Mouse (Mus musculus): Measurements from ENCODE around the gene 2010111I01Rik. TPM values are rescaled to one million over a fixed set of nuclear protein-coding genes. Genes with fewer than 3 reads are reported as not detected.

2010111I01Rik gene
- total and polyA plus RNA-seq, 3 experiments: 13.3 to 19.8 (median 14.4) TPM

GRCm38 (mm10) chr13:63032304-63032830, 67.7 kb downstream of the 2010111I01Rik start:
- H3K4me2 ChIP-seq (ENCODE audit: insufficient read depth, low read depth, poor library complexity, severe bottlenecking): no peak overlapping the region
- H3K9me3 ChIP-seq (replicated peaks; ENCODE audit: low read length): no peaks in the 10 kb centered on the region
- in situ Hi-C loops (cut with MboI; ENCODE audit: low pct_ligation_motif_present, low pct_unique_long_range_greater_than_20kb, low sequenced_read_pairs) (no loop called here), dilution Hi-C loops (cut with MboI; ENCODE audit: extremely low pct_ligation_motif_present, extremely low pct_unique_long_range_greater_than_20kb, low sequenced_read_pairs) (no loop called here)
- no peaks in the 10 kb centered on the region for H3K4me1 ChIP-seq (ENCODE audit: control insufficient read depth in 1 of 2, insufficient read depth in 2 of 2)
- no peak overlapping the region for H3K4me3 ChIP-seq (replicated peaks in 1 of 3; ENCODE audit: low read depth in 2 of 3, low read length in 2 of 3, poor library complexity in 1 of 3)
- H3K27ac ChIP-seq (ENCODE audit: insufficient read depth, low read depth): no peak overlapping the region
- no peaks in the 10 kb centered on the region for H3K27me3 ChIP-seq (replicated peaks)
- H3K36me3 ChIP-seq (replicated peaks in 1 of 2; ENCODE audit: control insufficient read depth in 1 of 2, insufficient read depth in 1 of 2, low read length in 1 of 2): no peaks in the 10 kb centered on the region
- H3K9ac ChIP-seq (ENCODE audit: insufficient read depth, low read depth): no peak overlapping the region
- TF ChIP-seq ZKSCAN1 (IDR thresholded peaks at IDR 0.05; ENCODE audit: borderline replicate concordance, low read depth, low read length) (no peak), NRF1 (IDR thresholded peaks at IDR 0.05; ENCODE audit: low read depth, low read length) (no peak), E2F4 (IDR thresholded peaks at IDR 0.05; ENCODE audit: insufficient replicate concordance, low read depth, low read length) (no peak), GABPA (IDR thresholded peaks at IDR 0.05; ENCODE audit: insufficient replicate concordance, low read depth, low read length) (no peak), EP300 (IDR thresholded peaks at IDR 0.05; ENCODE audit: low read length) (no peak), UBTF (IDR thresholded peaks at IDR 0.05; ENCODE audit: low read depth, low read length) (no peak), CHD2 (IDR thresholded peaks at IDR 0.05; ENCODE audit: low read length) (no peak), JUN (IDR thresholded peaks at IDR 0.05; ENCODE audit: insufficient read depth, low read depth, low read length) (no peak), SMC3 (IDR thresholded peaks at IDR 0.05; ENCODE audit: low read depth, low read length) (no peak), HCFC1 (IDR thresholded peaks at IDR 0.05; ENCODE audit: low read depth, low read length) (no peak), CTCF (conservative IDR thresholded peaks at IDR 0.05 in 1 of 2, IDR thresholded peaks at IDR 0.05 in 1 of 2; ENCODE audit: low read depth in 2 of 2, low read length in 2 of 2) (no peak), SIN3A (IDR thresholded peaks at IDR 0.05; ENCODE audit: low read length) (no peak), TCF12 (IDR thresholded peaks at IDR 0.05; ENCODE audit: low read depth, low read length) (no peak)
- H3K79me2 ChIP-seq (replicated peaks; ENCODE audit: control insufficient read depth, extremely low read depth, insufficient read depth, poor library complexity, severe bottlenecking): no peaks in the 10 kb centered on the region
- no peak for DNase-seq (ENCODE audit: extremely low read depth)

- dilution Hi-C loops (cut with MboI; ENCODE audit: extremely low pct_ligation_motif_present, extremely low pct_unique_long_range_greater_than_20kb, low sequenced_read_pairs) (no loop called here), in situ Hi-C loops (cut with MboI; ENCODE audit: low pct_ligation_motif_present, low pct_unique_long_range_greater_than_20kb, low sequenced_read_pairs) (no loop called here)
- H3K4me1 ChIP-seq (ENCODE audit: control insufficient read depth in 1 of 2, insufficient read depth in 2 of 2): no peaks in the 10 kb centered on the region
- no peaks in the 10 kb centered on the region for H3K9me3 ChIP-seq (replicated peaks; ENCODE audit: low read length)
- TF ChIP-seq BHLHE40 (IDR thresholded peaks at IDR 0.05; ENCODE audit: low read depth, low read length) (no peak), POLR2A (IDR thresholded peaks at IDR 0.05; ENCODE audit: low read depth, low read length) (no peak), MAZ (IDR thresholded peaks at IDR 0.05; ENCODE audit: low read depth, low read length) (no peak), MXI1 (IDR thresholded peaks at IDR 0.05; ENCODE audit: low read depth, low read length) (no peak), ZC3H11A (IDR thresholded peaks at IDR 0.05; ENCODE audit: low read depth, low read length) (no peak), PAX5 (IDR thresholded peaks at IDR 0.05; ENCODE audit: low read length) (no peak), IRF4 (IDR thresholded peaks at IDR 0.05; ENCODE audit: low read depth, low read length) (no peak)
- H3K36me3 ChIP-seq (replicated peaks in 1 of 2; ENCODE audit: control insufficient read depth in 1 of 2, insufficient read depth in 1 of 2, low read length in 1 of 2): no peaks in the 10 kb centered on the region
- no peak overlapping the region for H3K4me2 ChIP-seq (ENCODE audit: insufficient read depth, low read depth, poor library complexity, severe bottlenecking)
- H3K9ac ChIP-seq (ENCODE audit: insufficient read depth, low read depth): no peak overlapping the region
- H3K4me3 ChIP-seq (replicated peaks in 1 of 3; ENCODE audit: low read depth in 2 of 3, low read length in 2 of 3, poor library complexity in 1 of 3): no peak overlapping the region
- no peaks in the 10 kb centered on the region for H3K27me3 ChIP-seq (replicated peaks)
- H3K79me2 ChIP-seq (replicated peaks; ENCODE audit: control insufficient read depth, extremely low read depth, insufficient read depth, poor library complexity, severe bottlenecking): no peaks in the 10 kb centered on the region
- H3K27ac ChIP-seq (ENCODE audit: insufficient read depth, low read depth): no peak overlapping the region
- no peak for DNase-seq (ENCODE audit: extremely low read depth)
These were observed 68.3 kb downstream of the 2010111I01Rik start for GRCm38 (mm10) chr13:63032958-63033357.

Measured in CH12.LX (cell line).